In the genomic region with DNA sequence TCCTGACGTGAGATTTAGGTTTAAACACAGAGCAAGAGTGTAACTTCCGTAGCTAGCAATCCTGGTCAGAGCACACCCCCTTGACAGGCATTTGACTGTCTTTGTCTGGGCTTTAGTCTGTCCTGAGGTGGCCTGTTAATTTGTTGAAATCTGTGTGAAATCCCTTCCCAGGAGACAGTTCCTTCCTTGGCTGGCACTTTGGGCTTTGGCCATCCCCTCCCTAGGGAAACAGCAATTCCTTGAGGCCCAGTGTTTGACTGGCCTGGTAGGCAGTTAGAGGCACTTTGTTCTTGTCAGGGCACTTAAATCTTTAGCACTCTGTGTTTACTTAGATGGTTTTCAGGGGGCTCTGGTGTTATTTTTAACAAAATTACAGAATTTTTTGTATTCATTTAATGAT, we compare ENCODE assay signal across 15 mouse cellular contexts.
"Had no signal": no experiment of that assay in that cellular context is flagged by ENCODE, and none has a peak within 500 bp of the region (broad histone marks: within the 10 kb centered on the region; RNA-seq: fewer than 3 reads in every experiment).

No protein-coding gene starts in this region.

- H3K9me3 ChIP-seq: midbrain, embryonic 10.5 days had no signal

- DNase-seq: kidney, adult 8-10 months; kidney, postnatal 25 days; layer of hippocampus, postnatal 36 days; lung, adult 2 months; lung, postnatal 4 days; retina, postnatal 1 day; right cerebral cortex, postnatal 4 days; spleen, adult 18-20 months; thymus, adult 18-20 months; thymus, postnatal 14 days had no signal

- H3K4me3 ChIP-seq: limb, embryonic 12.5 days; midbrain, embryonic 10.5 days had no signal

- H3K27ac ChIP-seq: limb, embryonic 12.5 days; liver, embryonic 14.5 days; midbrain, embryonic 10.5 days had no signal

- H3K27me3 ChIP-seq: limb, embryonic 12.5 days had no signal

- H3K9ac ChIP-seq: limb, embryonic 12.5 days; liver, embryonic 14.5 days had no signal

- ATAC-seq: lung, postnatal 0 days; midbrain, embryonic 16.5 days had no signal

- H3K4me2 ChIP-seq: limb, embryonic 12.5 days had no signal
